Mouse (Mus musculus) brain, embryonic 14.5 days (tissue): Measurements from ENCODE around the gene Vax1.

ENCODE experiments used
- CTCF ChIP-seq: fragments of 200-500 bp; IDR thresholded peaks from 2 replicates; pipeline ENCODE4 v1.5.1; 2012; ENCODE audit warnings: inconsistent platforms, mild to moderate bottlenecking, moderate library complexity, borderline replicate concordance; ENCODE audit not compliant: insufficient read depth, insufficient read length; ENCODE audit errors: extremely low read depth
- POLR2A ChIP-seq: fragments of 200-500 bp; IDR thresholded peaks from 2 replicates; pipeline ENCODE4 v1.6.1; 2012; ENCODE audit warnings: mild to moderate bottlenecking, inconsistent platforms, borderline replicate concordance; ENCODE audit not compliant: poor library complexity, insufficient read depth, insufficient read length, severe bottlenecking; ENCODE audit errors: extremely low read depth

DNA sequence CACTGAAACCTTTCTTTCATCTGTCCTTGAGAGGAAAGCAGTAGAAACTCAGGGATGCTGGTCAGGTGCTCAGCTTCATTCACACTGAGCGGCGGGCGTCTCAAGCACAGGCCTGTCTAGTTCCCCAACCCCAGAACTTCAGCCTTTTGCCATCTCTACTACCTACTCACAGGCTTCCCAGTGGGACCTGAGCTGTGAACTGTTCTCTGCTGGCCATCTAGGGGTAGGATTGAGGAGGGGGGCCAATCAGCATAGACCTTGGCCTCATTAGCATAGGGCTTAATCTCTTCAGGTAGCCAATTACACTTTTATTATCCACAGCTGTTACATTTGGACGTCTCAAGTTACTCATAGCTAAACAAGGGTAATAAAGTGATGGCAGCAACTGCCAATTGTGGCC is 19.1 kb upstream of the Vax1 start:
- no peak for TF ChIP-seq CTCF
- TF ChIP-seq POLR2A = no peak
